Mouse (Mus musculus): ENCODE data around the gene Elp5.
A peak's percentile ranks its signal among the peaks of the same experiment; 100 is the strongest.
"Not testable (repeated sequence)": the region's sequence is repeated elsewhere in the genome, so short reads cannot be mapped to it uniquely, and the experiment has no call there.

Gene Elp5

DNA sequence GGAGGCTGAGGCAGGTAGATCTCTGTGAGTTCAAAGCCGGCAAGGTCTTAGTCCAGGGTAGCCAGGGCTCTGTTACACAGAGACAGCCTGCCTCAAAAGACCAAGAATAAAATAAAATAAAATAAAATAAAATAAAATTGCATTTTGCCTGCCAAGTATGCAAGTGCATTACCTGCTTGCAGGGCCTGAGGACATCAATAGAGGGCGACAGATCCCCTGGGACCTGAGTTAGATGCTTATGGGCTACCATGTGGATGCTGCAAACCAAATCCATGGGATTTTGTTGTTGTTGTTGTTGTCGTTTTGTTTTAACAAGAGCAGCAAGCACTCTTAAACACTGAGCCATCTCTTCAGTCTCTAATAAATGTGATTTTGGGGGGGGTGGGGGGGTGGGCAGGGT lies 50.1 kb downstream of the Elp5 start:
- DNase-seq, result peak in 1 of 2 experiments; percentile 52

DNA sequence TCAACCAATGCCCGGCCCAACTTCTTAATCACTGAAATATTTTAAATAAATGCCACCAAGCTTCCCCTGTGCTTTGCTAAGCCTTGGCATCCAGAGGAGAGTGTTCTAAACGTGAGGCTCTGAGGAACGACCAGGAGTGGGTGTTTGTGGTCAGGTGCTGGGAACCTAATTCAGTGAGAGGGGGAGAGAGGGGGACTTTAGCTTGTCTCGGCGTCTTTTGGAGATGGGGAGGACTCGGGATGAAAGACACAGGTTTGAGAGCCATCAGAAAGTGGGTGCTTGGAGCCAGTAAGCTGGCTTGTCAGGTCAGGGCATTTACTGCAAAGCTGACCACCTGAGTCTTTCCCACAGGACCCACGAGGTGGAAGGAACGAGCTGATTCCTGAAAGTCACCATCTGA lies 50.5 kb downstream of the Elp5 start:
- DNase-seq, result no peak

DNA sequence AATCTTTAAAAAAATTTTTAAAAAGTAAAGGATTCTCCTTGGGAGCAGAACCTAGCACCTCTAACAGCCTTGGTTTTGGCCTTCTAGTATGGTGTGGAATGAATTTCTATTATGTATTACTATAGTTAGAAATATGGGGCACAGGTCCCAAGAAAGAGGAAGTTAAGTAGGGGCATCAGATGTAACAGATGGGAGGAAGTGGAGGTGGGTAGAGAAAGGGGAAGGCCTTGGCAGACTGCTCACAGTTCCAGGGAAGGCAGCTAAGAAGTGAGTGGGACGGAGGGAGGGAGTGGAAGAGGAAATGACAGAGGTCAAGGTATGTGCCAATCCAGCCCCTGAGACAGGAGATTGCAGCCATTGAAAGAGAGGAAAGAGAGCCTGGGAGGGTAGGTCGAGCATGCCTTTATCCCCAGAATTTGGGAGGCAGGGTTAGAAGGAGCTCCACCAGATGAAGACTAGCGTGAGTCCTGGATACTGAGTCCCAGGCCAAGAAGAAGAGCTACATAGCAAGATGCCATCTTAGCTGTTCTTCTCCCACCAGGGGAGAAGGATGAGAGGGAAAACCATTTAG lies 51.3 kb downstream of the Elp5 start:
- no peak for DNase-seq

DNA sequence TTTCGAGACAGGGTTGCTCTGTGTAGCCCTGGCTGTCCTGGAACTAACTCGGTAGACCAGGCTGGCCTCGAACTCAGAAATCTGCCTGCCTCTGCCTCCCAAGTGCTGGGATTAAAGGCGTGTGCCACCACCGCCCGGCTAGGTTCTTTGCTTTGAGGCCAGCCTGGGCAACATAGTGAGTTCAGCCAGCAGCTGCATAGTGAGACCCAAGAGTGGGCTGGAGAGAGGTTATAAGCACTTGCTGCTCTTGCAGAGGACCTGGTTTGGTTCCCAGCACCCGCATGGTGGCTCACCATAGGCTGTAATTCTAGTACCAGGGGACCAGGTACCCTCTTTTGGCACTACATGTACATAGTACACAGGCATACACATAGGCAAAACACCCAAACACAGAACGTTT lies 52.1 kb downstream of the Elp5 start:
- not testable (repeated sequence) for DNase-seq

DNA sequence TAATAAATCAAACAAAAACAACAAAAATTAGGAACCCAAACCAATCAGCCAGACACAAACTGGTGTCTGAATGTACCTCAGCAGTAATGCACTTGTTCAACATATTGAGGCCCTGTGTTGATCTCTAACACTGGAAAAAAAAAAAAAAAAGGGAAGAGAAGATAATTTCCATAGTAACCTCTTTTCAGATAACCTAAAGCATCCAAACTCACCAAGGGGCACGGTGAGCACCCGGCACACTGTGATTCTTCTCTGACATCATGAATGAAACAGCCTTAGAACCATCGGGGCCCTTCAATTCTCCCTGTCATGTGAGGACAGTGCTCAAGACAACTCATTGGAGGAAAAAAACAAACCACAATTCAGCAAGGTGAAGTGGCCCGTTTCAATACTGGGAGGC lies 52.6 kb downstream of the Elp5 start:
- no peak for DNase-seq

DNA sequence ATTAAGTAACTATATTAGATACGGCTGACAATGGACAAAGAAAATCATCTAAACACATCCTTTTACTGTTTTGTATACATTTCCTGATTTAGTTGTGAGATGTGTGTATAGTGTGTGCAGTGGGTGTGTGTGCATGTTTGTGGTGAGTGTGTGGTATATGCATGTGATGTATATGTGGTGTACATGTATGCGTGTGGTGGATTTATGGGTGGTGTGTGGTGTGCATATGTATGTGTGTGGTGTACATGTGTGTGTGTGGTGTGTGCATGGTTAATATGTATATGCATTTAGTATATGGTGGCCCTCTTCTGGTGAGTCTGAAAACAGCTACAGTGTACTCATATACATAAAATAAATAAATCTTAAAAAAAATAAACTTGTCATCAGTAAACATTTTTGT lies 54.8 kb downstream of the Elp5 start:
- DNase-seq, result no peak

DNA sequence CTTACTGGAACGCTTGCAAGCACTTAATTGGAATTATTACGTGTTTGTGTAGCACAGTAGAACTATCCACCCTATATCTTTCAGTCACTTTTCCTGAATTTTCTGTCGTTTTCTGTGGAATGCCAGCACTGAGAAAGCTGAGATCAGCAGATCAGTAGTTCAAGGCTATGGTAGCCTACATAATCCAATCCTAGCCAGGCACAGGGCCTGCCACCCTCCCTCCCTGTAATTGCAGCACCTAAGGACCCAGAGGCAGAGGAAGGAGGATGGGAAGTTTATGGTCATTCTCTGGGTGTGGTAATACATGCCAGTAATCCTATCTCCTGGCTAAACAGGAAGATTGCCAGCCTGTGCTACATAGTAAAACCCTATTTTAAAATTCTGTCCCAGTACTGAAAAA lies 59.5 kb downstream of the Elp5 start:
- no peak for DNase-seq

DNA sequence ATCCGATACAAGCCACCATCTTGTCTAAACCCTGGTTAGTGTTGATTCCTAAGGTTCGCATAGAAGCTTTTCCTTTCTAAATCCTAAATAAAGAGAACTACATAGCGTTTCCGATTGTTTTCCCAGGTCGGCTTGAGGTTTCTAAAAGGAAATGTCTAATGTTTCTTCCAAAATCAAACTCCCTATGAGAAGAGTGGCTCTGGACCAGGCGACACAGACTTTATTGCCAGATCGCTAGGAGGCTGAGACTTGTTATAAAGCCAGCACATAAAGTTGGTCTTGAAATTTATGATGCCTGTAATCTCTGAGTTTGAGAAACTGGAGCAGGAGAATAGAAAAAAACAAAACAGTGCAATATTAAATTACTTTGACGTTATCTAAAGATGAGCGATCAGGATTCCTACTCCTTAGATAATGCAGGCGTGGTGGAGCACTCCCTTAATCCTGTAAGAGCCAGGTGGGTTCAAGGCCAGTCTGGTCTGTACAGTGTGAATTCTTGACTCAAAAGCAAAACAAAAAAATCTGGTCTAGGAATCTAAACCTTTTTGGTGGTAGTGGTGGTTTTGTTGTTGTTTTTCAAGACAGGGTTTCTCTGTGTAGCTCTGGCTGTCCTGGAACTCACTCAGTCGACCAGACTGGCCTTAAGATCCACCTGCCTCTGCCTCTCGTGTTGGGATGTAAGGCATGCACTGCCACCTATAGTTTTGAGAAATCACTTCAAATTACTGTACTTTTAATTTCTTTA lies 60.1 kb downstream of the Elp5 start:
- no peak for DNase-seq

DNA sequence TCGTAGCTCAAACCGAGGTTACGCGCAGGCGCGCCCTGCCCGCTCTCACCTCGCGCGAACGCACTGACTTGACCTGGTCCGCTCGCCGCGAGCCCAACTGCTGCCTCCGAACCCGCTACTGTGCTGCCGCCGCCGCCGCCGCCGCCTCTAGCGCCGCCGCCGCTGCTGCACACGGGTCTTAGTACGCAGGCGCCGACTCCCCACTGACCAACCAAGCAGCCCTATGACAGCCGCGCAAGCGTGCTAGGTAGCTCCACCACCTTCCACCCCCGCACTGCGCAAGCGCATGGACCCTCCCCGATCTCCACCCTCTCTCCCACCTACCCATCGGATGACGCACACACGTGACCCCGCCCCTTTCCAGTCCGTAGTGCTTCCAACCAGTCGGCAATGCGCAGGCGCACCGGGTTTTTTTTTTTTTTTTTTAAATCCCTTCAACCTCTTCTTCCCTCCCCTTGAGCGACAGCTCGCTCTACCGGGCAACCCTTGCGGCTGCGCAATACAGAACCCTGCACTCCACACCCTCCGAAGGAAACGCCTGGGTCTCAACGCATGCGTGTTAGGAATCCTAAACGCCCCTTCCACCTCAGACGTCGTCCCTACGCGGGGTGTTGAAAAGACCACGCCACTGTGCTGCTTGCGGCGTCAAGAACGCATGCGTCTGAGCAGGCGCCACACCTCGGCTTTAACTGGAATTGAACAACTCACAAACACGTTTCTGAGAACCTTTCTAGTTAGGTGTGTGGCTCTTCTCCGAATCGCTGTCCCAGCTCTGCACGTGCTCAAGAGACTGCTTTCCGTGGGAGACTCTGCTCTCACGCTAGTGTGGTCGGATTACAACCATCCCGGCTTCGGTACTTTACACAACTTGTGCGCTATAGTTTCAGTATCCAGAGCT lies 61.0 kb downstream of the Elp5 start, which contains the start of gene Eif5a:
Gene Eif5a (minus strand): TSS at position 845 of the 898 bp plus-strand sequence.
- peak; percentile 100 for DNase-seq

DNA sequence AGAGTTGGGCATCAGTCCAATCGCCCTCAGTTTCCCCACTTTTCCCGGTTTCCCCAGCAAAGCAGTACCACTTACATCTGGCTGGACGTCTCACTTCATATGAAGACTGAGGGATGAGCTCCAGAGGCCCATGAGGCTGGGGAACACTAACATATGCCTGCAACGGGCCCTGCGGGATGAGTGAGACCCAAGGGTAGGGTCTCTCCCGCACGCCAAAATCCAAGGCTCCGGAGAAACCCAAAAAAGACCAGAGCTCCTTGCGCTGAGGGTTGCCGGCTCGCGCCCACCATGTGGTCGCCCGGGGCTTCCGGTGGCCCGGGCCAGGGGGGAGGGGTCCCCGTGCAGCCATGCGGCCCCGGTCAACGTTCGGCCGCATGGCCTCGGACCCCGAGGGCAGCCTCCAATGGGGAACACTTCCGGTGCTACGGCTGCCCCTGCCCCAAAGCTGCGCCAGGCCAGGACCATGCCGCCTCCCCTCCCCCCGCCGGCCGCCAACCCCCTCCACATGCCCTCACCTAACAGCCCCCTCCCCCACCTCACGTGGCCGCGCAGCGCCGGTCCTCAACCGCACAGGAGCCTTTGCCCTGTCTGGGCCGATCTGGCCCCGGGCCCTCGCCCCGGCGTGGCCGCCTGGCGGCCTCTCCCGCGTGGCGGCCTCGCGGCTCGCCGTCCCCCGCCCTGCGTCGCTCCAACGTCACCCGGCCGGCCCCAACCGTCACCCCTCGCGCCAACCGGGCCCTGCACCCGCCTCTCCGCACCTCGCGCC lies 61.9 kb downstream of the Elp5 start:
- DNase-seq, result peak; percentile 60 to 80

DNA sequence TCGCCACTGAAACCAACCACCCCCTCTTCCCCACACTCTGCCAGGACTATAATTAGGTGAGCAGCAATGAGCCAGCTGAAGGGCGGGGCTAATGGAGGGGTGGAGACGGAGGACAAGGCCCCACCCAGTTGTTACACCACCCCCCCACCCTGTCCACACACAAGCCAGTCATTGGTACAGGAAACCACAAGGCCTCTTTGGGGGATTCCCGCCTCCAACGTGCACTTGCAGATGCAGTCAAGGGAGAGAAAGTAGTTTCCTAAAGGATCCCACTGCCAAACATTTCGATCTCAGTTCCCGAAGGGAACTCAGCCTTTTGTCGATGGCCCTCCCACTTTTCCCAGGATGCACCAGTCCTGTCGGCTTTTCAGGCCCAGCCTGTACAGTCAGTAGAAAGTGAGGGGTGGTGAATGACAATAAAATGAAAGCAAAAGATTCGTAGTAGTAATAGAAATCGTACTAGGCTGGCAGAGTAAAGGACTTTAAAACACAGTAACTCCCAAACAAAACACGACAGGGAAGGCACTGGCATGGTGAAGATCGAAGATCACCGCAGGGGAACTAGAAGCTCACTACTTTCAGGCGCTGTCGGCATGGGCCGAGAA lies 62.6 kb downstream of the Elp5 start:
- DNase-seq, result peak; percentile 90 to 92

DNA sequence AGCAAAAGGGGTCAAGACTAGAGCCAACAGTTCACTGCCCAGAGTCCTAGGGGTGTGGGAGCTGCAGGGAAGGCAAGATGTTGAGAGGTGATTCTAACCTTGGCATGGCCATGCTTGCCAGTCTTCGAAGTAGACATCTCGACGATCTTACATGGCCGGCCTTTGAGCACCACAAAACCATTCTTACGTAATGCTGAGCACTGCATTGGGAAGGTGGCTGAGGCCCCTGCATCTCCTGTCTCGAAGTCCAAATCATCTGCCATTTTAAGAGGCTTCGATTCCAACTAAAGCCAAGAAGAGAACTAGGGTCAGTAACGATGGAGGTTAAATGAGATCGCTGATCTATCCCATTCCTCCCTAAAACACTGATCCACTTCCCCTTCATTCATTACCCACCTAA lies 63.3 kb downstream of the Elp5 start:
- DNase-seq, result no peak

Data from kidney, postnatal 36 days (tissue).